Comparison of ENCODE assay signal across 8 mouse cellular contexts in the genomic region with DNA sequence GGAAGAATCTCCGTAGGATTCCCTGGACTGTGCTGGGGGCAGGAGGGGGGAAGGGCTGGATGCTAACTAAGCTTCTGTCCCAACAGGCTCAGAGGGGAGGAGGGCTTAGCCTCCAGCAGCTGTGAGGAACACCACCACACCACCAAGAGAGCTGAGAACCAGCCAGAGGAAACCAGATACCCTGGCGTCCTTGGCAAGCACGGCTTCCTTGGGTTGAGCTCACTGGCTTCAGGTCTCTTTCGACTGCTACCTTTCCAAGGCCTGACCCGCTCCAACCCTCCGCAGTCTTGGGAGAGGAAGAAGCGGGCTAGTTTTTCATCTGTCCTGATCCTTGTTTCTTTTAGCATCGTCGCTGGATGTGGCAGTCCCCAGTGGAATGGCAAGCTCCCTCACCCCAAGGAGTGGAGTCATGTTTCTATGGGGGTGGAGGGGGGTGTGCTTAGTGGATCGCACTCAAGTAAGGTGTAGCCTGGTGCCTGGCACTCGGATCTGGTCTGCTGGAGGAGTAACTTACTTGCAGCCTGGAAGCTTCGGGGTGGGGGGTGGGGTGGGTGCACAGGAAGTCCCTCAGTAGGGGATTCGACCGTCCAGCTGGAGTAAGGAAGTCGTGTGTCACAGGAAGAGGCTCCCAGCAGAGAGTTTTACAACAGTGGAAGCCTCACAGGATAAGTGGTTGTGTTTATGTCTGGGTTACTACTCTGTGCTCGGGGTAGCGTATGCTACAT. TPM values are rescaled to one million over a fixed set of nuclear protein-coding genes. Genes with fewer than 3 reads are reported as not detected.
DNase-seq lines count a peak whose midpoint lies in the region; ATAC-seq lines count a peak whose summit lies in the region.

No protein-coding gene starts in this region.

- H3K4me1 ChIP-seq in intestine, embryonic 15.5 days (replicated peaks) = peaks cover 27% of the 10 kb centered on the region

- H3K27ac ChIP-seq in intestine, embryonic 15.5 days = peak overlapping the region; percentile 97

- no peaks in the 10 kb centered on the region for H3K36me3 ChIP-seq in intestine, embryonic 15.5 days

- H3K9ac ChIP-seq in intestine, embryonic 15.5 days = peak overlapping the region; percentile 17

- H3K4me3 ChIP-seq in intestine, embryonic 15.5 days (replicated peaks) = 0 out of 2 replicates have a peak overlapping the region, but pooled peaks have one; percentile 3

- H3K4me2 ChIP-seq in intestine, embryonic 15.5 days (replicated peaks) = peak overlapping the region; percentile 87

- no peaks in the 10 kb centered on the region for H3K27me3 ChIP-seq in intestine, embryonic 15.5 days (replicated peaks)

- H3K9me3 ChIP-seq in intestine, embryonic 15.5 days = no peaks in the 10 kb centered on the region

- peak; percentile 10 for ATAC-seq in granulocyte monocyte progenitor cell, adult 5-6 weeks (replicated peaks; ENCODE audit: poor library complexity, severe bottlenecking)
- no peak for ATAC-seq in intestine, embryonic 15.5 days

- DNase-seq in urinary bladder, postnatal 14 days (ENCODE audit: low spot score) = peak; percentile 29
- no peak for DNase-seq in urinary bladder, postnatal 10 days (ENCODE audit: low spot score)
- peak; percentile 21 to 49 for DNase-seq in lung, adult 18-20 months
- DNase-seq in retina, embryonic 14.5 days (ENCODE audit: low spot score) = peak; percentile 49
- DNase-seq in layer of hippocampus, postnatal 25 days (ENCODE audit: extremely low spot score in 1 of 2, low spot score in 1 of 2) = no peak
- DNase-seq in right cerebral cortex, adult 2 months (ENCODE audit: low spot score in 2 of 2) = no peak

- 17% methylated on average over 17 of the region's 17 CpGs for WGBS in intestine, embryonic 15.5 days

RNA-seq across cellular contexts. Expression of a gene that starts 2.6 kb away (rescaled TPM):
- total RNA-seq in granulocyte monocyte progenitor cell, adult 5-6 weeks (2014; fragmentation: Nextera tagmentation) = 43.2 and 54.1 TPM in 2 replicates
- total RNA-seq in granulocyte monocyte progenitor cell, adult 5-6 weeks (2017) = 12.9 and 19.2 TPM in 2 replicates
- polyA plus RNA-seq in intestine, embryonic 15.5 days (2015; fragmentation: Nextera tagmentation; extraction: Ambion mirVana) = 83.7 and 86.0 TPM in 2 replicates
- 100 to 1,000 TPM; 147 to 150 TPM for total RNA-seq in layer of hippocampus, postnatal 25 days (2021)

Comparison
In these comparisons a context has a peak if more than half of its experiments do, and no peak if none do; other contexts are left out.
1. DNase-seq: peak in urinary bladder, postnatal 14 days (single experiment), lung, adult 18-20 months (2 of 2) and retina, embryonic 14.5 days (single experiment); none in urinary bladder, postnatal 10 days (single experiment), layer of hippocampus, postnatal 25 days (0 of 2) and right cerebral cortex, adult 2 months (0 of 2).